Mouse (Mus musculus) liver, embryonic 11.5 days (tissue): ENCODE results near the gene Bcl2l2. TPM values are rescaled to one million over a fixed set of nuclear protein-coding genes. Genes with fewer than 3 reads are reported as not detected.

ENCODE experiments used
- ATAC-seq: fragments of 200-750 bp; cut with Nextera tagmentation; replicated peaks from 2 replicates; pipeline ENCODE4 v1.8.0; 2017; ENCODE audit warnings: moderate number of reproducible peaks, mild to moderate bottlenecking, moderate TSS enrichment, moderate library complexity; ENCODE audit not compliant: low FRiP score
- DNase-seq: peaks from one replicate; pipeline ENCODE4 v3.0.0-alpha.2; 2017; ENCODE audit warnings: low spot score
- H3K27ac ChIP-seq: fragments of 300-500 bp; sonication (generic); 2 replicates; pipeline ENCODE4 v1.5.1; 2014; ENCODE audit warnings: mild to moderate bottlenecking, low read depth, low read length, control low read depth
- H3K27me3 ChIP-seq: fragments of 300-500 bp; sonication (generic); replicated peaks from 2 replicates; pipeline ENCODE4 v1.6.1; 2014; ENCODE audit warnings: low read length, mixed read lengths; ENCODE audit not compliant: control insufficient read depth, insufficient read depth
- H3K36me3 ChIP-seq: fragments of 300-500 bp; sonication (generic); 2 replicates; pipeline ENCODE4 v1.6.1; 2014; ENCODE audit warnings: mild to moderate bottlenecking, low read length, moderate library complexity, mixed read lengths; ENCODE audit not compliant: control insufficient read depth, insufficient read depth
- H3K4me1 ChIP-seq: fragments of 300-500 bp; sonication (generic); replicated peaks from 2 replicates; pipeline ENCODE4 v1.6.1; 2014; ENCODE audit warnings: low read length, mixed read lengths; ENCODE audit not compliant: control insufficient read depth, insufficient read depth
- H3K4me2 ChIP-seq: fragments of 300-500 bp; sonication (generic); 2 replicates; pipeline ENCODE4 v1.6.1; 2014; ENCODE audit warnings: mild to moderate bottlenecking, control low read depth, moderate library complexity
- H3K4me3 ChIP-seq: fragments of 300-500 bp; sonication (generic); 2 replicates; pipeline ENCODE4 v1.5.1; 2014; ENCODE audit warnings: low read depth, low read length, control low read depth
- H3K9ac ChIP-seq: fragments of 300-500 bp; sonication (generic); 2 replicates; pipeline ENCODE4 v1.6.1; 2014; ENCODE audit warnings: low read depth, low read length, control low read depth
- H3K9me3 ChIP-seq: fragments of 300-500 bp; sonication (generic); 2 replicates; pipeline ENCODE4 v1.6.1; 2016; ENCODE audit warnings: low read length, inconsistent platforms, mixed read lengths; ENCODE audit not compliant: control insufficient read depth
- whole genome bisulfite sequencing: fragments of 180-500 bp; shearing (Covaris S2); extraction: QIAGEN DNeasy Blood & Tissue Kit; methylation state at CpG from one replicate; pipeline ENCODE4 v1.1.7; 2014; 5-methylcytosine and 5-hydroxymethylcytosine counted together
- polyA plus RNA-seq: library from polyadenylated mRNA; unstranded; fragments of >200 nt; fragmentation: Nextera tagmentation; extraction: Ambion mirVana; gene quantifications from 2 replicates; pipeline ENCODE4 v1.2.1, GENCODE M21; 2014

Bcl2l2 gene
- polyA plus RNA-seq, 1 experiment from 2014 or later = 2.1 TPM

DNA sequence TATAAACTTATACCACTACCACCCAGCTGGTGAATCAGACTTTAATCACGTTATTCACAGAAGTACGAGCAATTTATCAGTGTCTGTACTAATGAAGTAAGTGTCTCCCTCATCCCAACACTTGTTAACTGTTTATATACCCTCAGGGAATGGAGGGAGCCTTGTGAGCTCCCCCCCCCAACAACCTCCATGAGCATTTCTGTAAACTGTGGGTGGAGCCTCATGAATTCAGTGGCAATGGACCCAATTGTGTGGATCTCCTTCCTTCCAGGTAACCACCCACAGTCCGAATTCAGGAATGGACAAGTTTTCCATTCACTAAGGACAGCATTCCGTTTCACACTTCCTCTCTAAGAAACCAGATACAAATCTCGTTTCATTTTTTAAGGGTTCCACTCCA, 17.6 kb upstream of the Bcl2l2 start:
- ATAC-seq = no peak
- no peaks in the 10 kb centered on the region for H3K27me3 ChIP-seq
- H3K4me3 ChIP-seq = no peak overlapping the region
- H3K4me2 ChIP-seq = no peak overlapping the region
- no peaks in the 10 kb centered on the region; the same call in 1 of the 2 replicates for H3K4me1 ChIP-seq
- DNase-seq = no peak
- no peaks in the 10 kb centered on the region for H3K9me3 ChIP-seq
- no peak overlapping the region for H3K9ac ChIP-seq
- no peaks in the 10 kb centered on the region for H3K36me3 ChIP-seq
- no peak overlapping the region for H3K27ac ChIP-seq
- 75% methylated on average over 5 of the region's 5 CpGs for WGBS

DNA sequence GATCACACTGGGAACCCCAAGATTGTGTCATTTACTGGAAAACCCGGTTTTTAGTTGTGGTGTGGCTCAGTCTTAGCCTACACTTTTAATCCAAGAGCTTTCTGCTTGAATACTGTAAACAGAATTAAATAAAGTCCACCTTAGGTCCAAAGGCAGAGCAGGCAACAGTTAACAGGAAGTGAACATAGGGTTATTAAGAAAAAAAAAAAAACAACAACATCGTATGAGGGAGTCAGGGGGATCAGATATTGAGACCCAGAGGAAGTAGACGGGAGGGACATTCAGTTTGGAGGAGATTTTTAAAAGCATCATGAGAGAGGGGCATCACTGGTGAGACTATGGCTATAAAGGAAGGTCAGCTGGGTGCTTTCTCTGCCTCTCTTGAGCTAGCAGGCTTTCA, 16.9 kb upstream of the Bcl2l2 start:
- H3K9me3 ChIP-seq = no peaks in the 10 kb centered on the region
- H3K4me1 ChIP-seq = no peaks in the 10 kb centered on the region; the same call in 1 of the 2 replicates
- no peak overlapping the region for H3K27ac ChIP-seq
- DNase-seq (no peak), ATAC-seq (no peak)
- H3K36me3 ChIP-seq = no peaks in the 10 kb centered on the region
- no peak overlapping the region for H3K9ac ChIP-seq
- H3K4me2 ChIP-seq = no peak overlapping the region
- 46% methylated on average over 3 of the region's 3 CpGs for WGBS
- H3K27me3 ChIP-seq = no peaks in the 10 kb centered on the region
- no peak overlapping the region for H3K4me3 ChIP-seq

DNA sequence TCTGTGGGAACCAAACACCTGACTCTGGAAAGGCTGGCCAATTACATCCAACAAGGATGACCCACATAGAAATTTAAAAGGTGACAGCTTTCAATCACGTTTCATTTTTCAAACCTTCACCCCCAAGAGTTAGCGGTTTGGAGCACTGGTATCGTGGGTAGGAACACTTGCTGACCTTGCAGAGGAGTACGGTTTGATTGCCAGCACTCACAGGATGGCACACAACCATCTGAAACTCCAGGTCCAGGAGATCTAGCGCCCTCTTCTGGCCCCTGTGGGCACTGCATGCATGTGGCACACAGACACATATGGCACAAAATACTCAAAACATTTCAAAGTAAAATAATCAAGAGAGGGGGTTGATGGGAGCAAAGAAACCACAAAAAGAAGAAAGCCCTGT, 16.2 kb upstream of the Bcl2l2 start:
- Histone ChIP-seq H3K27me3 (no peaks in the 10 kb centered on the region), H3K27ac (no peak overlapping the region), H3K36me3 (no peaks in the 10 kb centered on the region), H3K9me3 (no peaks in the 10 kb centered on the region), H3K4me2 (no peak overlapping the region), H3K4me3 (no peak overlapping the region), H3K9ac (no peak overlapping the region), H3K4me1 (no peaks in the 10 kb centered on the region; the same call in 1 of the 2 replicates)
- 62% methylated on average over 5 of the region's 5 CpGs for WGBS
- DNase-seq (no peak), ATAC-seq (no peak)

DNA sequence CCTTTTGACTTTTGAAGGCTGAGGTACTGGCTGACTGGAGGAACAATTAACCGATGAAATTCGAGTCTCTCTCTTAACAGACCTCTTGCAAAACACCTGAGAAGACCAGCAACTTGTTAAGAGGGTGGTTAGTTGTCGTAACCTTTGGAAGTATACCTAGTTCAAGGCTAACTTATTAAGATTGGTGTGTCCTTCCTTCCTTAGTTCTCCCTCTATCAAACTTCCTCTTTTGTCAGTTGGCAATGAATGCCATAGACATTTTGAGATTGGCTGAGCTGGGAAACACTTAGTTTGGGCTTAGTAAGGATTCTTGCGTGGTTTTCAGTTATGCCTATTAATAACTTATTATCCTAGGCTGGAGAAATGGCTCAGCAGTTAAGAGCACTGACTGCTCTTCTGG, 15.2 kb upstream of the Bcl2l2 start:
- WGBS = 75% methylated on average over 4 of the region's 4 CpGs

DNA sequence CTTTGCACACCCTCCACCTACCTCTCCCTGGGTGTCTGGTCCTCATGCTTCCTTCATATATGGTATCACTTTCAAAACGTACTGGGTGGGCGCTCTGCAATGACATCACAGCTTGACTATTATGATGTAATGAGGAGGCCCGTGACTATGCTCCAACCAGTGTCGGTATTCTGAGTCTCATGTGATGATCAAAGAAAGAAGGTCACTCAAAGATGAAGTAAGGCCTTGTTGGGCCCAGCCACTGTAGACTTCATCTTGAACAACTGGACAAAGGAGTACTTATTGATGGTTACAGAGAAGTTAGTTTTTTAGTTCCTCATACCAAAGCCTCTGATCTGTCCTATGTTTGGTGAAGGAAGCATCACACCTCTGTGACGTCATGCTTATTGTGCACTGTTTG, 12.3 kb upstream of the Bcl2l2 start, which contains the start of gene Homez:
Gene Homez, minus strand, starts transcription at position 101 of the 400 bp plus-strand sequence.
- Histone ChIP-seq H3K27me3 (no peaks in the 10 kb centered on the region), H3K9ac (no peak within 1 kb of the TSS), H3K9me3 (no peaks in the 10 kb centered on the region), H3K4me1 (peaks cover 5% of the 10 kb centered on the region; the same call in 1 of the 2 replicates), H3K36me3 (no peaks in the 10 kb centered on the region), H3K27ac (no peak within 1 kb of the TSS), H3K4me2 (no peak within 1 kb of the TSS), H3K4me3 (no peak within 1 kb of the TSS)
- ATAC-seq (no peak), DNase-seq (no peak)
- WGBS = 79% methylated on average over 5 of the region's 5 CpGs

More for the DNA sequence above, 15.2 kb upstream of the Bcl2l2 start:
- Histone ChIP-seq H3K9me3 (no peaks in the 10 kb centered on the region), H3K4me2 (no peak overlapping the region), H3K36me3 (no peaks in the 10 kb centered on the region), H3K9ac (no peak overlapping the region), H3K4me1 (no peaks in the 10 kb centered on the region; the same call in 1 of the 2 replicates), H3K27ac (no peak overlapping the region), H3K27me3 (no peaks in the 10 kb centered on the region), H3K4me3 (no peak overlapping the region)
- DNase-seq (no peak), ATAC-seq (no peak)

DNA sequence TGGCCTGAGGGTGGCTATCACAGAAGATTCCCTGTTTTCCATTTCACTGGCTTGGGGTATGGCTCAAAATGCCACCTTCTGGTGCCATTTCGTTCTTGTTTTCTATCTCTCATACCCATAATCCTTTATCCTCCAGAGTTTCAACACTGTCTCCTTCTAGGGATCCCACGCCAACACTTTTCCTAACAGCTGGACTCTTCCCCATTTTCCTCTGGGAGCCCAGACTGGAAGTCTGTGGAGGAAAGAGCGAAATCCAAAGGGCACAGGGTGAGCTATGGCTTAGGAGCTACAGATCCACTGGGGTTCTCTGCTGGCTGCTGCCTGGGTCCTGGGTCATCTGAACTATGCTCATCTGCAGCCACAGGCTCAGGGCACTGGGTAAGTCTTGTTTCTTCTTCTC, 9.0 kb upstream of the Bcl2l2 start:
- Histone ChIP-seq H3K4me2 (no peak overlapping the region), H3K4me1 (peaks cover 13% of the 10 kb centered on the region), H3K9me3 (no peaks in the 10 kb centered on the region), H3K36me3 (no peaks in the 10 kb centered on the region), H3K27ac (no peak overlapping the region), H3K4me3 (no peak overlapping the region), H3K27me3 (no peaks in the 10 kb centered on the region), H3K9ac (no peak overlapping the region)
- ATAC-seq (no peak), DNase-seq (no peak)
- 82% methylated on average over 3 of the region's 3 CpGs for WGBS

DNA sequence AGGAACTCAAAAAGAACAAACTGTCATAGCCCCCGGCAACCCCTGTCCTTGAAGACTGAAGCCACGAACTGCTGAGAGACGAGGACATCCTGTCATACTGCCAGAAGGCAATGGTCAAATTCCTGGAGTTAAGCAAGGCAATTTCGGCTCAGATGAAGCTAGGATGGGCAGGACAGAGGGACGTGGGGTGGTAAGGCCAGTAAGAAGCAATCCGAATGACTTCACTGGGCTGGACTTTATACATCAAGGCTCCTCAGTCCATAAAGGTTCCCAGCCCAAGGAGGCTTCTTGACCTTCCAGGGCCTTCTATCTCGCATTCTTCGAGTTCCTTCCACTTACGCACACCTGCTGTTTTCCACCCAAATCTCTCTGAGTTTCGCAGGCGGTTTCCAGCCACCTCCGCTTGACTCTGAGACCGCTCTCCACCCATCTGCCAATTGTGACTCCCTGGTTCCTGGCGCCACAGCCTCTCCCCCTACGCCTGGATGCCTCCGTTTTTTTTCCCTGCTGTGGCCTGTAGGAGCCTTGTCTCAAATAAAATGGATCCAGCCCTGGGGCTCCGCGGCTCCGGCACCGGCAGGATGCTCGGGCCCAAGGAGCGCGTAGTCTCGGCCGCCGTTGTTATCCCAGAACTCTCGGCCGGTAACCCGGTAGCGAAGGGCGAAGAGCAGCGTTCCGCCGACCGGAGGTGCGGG, 7.2 kb upstream of the Bcl2l2 start:
- ATAC-seq (peak; percentile 29), DNase-seq (no peak)
- peak overlapping the region; percentile 75 for H3K9ac ChIP-seq
- H3K4me1 ChIP-seq = peaks cover 13% of the 10 kb centered on the region
- no peaks in the 10 kb centered on the region for H3K36me3 ChIP-seq
- 3% methylated on average over 36 of the region's 36 CpGs for WGBS
- peak overlapping the region; percentile 81; the same call in 1 of the 2 replicates for H3K27ac ChIP-seq
- H3K4me2 ChIP-seq = peak overlapping the region; percentile 100
- no peaks in the 10 kb centered on the region for H3K27me3 ChIP-seq
- no peaks in the 10 kb centered on the region for H3K9me3 ChIP-seq
- peak overlapping the region; percentile 72 for H3K4me3 ChIP-seq

DNA sequence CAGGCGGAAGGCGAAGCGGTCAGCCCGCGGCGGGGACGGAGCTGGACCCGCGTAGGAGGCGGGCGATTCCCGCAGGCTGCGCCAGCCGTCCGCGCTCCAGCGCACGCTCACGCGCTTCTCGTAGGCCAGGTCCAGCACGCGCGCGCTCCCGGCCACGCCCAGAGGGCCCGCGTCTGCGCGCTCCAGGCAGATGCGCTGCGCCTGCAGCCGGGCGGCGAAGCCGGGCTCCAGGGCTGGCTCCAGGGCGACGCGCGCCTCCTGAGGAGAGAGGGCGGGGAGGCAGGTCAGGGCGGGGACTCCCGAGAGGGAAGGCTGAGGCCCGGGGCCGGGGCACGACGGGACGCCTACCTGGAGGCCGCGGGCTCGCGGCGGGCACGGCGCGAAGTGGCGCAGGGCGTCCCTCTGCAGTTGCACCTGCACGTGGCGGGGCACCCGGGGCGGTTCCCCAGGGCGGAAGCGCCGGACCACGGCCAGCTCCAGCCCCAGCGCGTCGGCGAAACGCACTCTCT, 6.6 kb upstream of the Bcl2l2 start:
- WGBS = under 1% methylated on average over 70 of the region's 72 CpGs

More for the DNA sequence above, 6.6 kb upstream of the Bcl2l2 start:
- peak; percentile 88 for DNase-seq
- peak overlapping the region; percentile 72 for H3K4me3 ChIP-seq
- H3K36me3 ChIP-seq = no peaks in the 10 kb centered on the region
- no peaks in the 10 kb centered on the region for H3K27me3 ChIP-seq
- H3K27ac ChIP-seq = peak overlapping the region; percentile 81
- peaks cover 13% of the 10 kb centered on the region for H3K4me1 ChIP-seq
- H3K9ac ChIP-seq = peak overlapping the region; percentile 75
- no peaks in the 10 kb centered on the region for H3K9me3 ChIP-seq
- peak overlapping the region; percentile 100 for H3K4me2 ChIP-seq
- ATAC-seq = peak; percentile 91
